Mouse (Mus musculus) midbrain, embryonic 16.5 days (tissue): ENCODE measurements around the gene Fam118a. TPM values are rescaled to one million over a fixed set of nuclear protein-coding genes. Genes with fewer than 3 reads are reported as not detected.

Source experiments
- ATAC-seq: fragments of 200-750 bp; cut with Nextera tagmentation; 2 replicates; pipeline ENCODE4 v1.8.0; 2017; ENCODE audit warnings: moderate TSS enrichment
- H3K27ac ChIP-seq: fragments of 300-500 bp; sonication (generic); 2 replicates; pipeline ENCODE4 v1.5.1; 2014; ENCODE audit warnings: mild to moderate bottlenecking, low read length, mixed read lengths
- H3K27me3 ChIP-seq: fragments of 300-500 bp; sonication (generic); 2 replicates; pipeline ENCODE4 v1.6.1; 2014; ENCODE audit warnings: low read depth, low read length, mixed read lengths; ENCODE audit not compliant: control insufficient read depth, insufficient read depth
- H3K36me3 ChIP-seq: fragments of 300-500 bp; sonication (generic); 2 replicates; pipeline ENCODE4 v1.6.1; 2014; ENCODE audit warnings: mild to moderate bottlenecking, low read length, moderate library complexity, mixed read lengths; ENCODE audit not compliant: control insufficient read depth, insufficient read depth
- H3K4me1 ChIP-seq: fragments of 300-500 bp; sonication (generic); 2 replicates; pipeline ENCODE4 v1.6.1; 2014; ENCODE audit warnings: mild to moderate bottlenecking, low read length, mixed read lengths; ENCODE audit not compliant: control insufficient read depth, insufficient read depth
- H3K4me2 ChIP-seq: fragments of 300-500 bp; sonication (generic); 2 replicates; pipeline ENCODE4 v1.6.1; 2014; ENCODE audit warnings: mild to moderate bottlenecking, low read length, mixed read lengths
- H3K4me3 ChIP-seq: fragments of 300-500 bp; sonication (generic); 2 replicates; pipeline ENCODE4 v1.5.1; 2014; ENCODE audit warnings: low read depth, mild to moderate bottlenecking, low read length, moderate library complexity, mixed read lengths
- H3K9ac ChIP-seq: fragments of 300-500 bp; sonication (generic); 2 replicates; pipeline ENCODE4 v1.6.1; 2014; ENCODE audit warnings: low read depth, low read length, mixed read lengths
- H3K9me3 ChIP-seq: fragments of 300-500 bp; sonication (generic); replicated peaks from 2 replicates; pipeline ENCODE4 v1.6.1; 2014; ENCODE audit warnings: mild to moderate bottlenecking, low read length, mixed read lengths; ENCODE audit not compliant: control insufficient read depth, poor library complexity, severe bottlenecking
- WGBS: fragments of 180-500 bp; shearing (Covaris S2); extraction: QIAGEN DNeasy Blood & Tissue Kit; methylation state at CpG from one replicate; pipeline ENCODE4 v1.1.7; 2014; 5-methylcytosine and 5-hydroxymethylcytosine counted together
- polyA plus RNA-seq: library from polyadenylated mRNA; unstranded; fragments of >200 nt; fragmentation: Nextera tagmentation; extraction: Ambion mirVana; gene quantifications from 2 replicates; pipeline ENCODE4 v1.2.1, GENCODE M21; 2015

The Fam118a gene
- polyA plus RNA-seq, 1 experiment from 2014 or later = 34.7 TPM

DNA sequence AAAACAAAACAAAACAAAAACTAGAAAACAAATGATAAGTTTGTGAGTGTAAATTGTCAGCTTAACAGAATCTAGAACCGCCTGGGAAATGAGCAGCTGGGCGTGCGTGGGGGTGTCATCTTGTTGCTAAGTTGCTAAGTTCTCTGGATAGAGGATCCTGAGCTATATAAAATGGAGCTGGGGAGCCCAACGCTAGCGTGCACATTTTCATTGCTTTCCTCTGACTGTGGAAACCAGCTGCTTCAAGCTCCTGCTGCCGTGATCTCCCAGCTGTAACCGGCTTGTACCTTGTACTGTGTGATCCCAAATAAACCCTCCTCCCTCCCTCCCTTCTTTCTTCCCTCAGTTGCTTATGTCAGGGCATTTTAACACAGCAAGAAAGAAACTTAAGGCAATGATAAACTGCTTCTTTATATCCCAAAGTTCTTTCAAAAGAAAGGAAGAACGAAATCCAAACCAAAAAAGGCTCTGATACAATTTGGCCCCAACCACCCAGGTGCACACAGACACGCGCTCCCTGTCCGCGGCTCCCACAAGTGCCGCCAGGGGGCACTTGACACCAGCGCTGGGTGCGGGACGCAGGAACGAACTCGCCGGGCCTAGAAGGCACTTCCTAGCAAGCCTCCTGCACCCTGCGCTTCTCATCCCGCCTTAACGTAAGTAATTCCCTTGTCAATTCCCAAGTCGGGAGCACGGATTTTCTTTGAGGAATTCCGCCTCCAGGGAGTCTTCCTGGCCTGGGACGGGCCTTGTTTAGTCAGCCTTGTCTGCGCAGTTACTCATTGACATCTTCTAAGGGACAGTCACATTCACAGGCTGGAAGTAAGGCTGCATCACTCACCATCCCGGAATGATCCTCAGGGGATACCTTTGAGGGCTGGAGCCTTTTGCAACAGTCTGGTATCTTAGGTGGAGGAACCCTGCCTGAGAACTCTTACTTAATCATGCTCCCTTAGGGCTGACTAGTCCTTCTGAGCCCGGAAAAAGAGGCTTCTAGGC lies 27.5 kb upstream of the Fam118a start:
- 0 out of 2 replicates have a peak, but pooled peaks have one; percentile 51 for ATAC-seq
- H3K9ac ChIP-seq = no peak overlapping the region
- H3K4me3 ChIP-seq = no peak overlapping the region
- no peaks in the 10 kb centered on the region for H3K27me3 ChIP-seq
- H3K36me3 ChIP-seq = no peaks in the 10 kb centered on the region
- WGBS = 20% methylated on average over 29 of the region's 29 CpGs
- no peak overlapping the region for H3K4me2 ChIP-seq
- H3K27ac ChIP-seq = no peak overlapping the region
- no peaks in the 10 kb centered on the region for H3K4me1 ChIP-seq
- H3K9me3 ChIP-seq = no peaks in the 10 kb centered on the region

DNA sequence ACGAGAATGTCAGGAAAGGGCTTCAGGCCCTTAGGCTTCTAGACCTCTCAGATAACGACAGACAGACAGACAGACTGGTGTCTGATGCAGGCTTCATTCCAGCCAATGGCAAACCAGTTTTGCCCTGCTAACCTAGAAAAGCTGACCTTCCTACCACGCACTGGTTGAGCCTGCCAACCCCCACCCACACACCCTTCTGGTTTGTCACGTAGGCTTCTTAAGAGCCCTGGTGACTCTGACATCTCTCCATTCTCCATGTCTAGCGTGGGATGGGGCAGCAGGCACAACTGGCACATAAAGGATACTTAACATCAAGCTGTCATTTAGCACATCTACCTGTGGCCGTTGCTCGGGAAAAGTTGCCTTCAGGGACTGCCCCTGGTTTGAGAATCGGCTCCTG lies 19.1 kb upstream of the Fam118a start:
- no peaks in the 10 kb centered on the region for H3K36me3 ChIP-seq

DNA sequence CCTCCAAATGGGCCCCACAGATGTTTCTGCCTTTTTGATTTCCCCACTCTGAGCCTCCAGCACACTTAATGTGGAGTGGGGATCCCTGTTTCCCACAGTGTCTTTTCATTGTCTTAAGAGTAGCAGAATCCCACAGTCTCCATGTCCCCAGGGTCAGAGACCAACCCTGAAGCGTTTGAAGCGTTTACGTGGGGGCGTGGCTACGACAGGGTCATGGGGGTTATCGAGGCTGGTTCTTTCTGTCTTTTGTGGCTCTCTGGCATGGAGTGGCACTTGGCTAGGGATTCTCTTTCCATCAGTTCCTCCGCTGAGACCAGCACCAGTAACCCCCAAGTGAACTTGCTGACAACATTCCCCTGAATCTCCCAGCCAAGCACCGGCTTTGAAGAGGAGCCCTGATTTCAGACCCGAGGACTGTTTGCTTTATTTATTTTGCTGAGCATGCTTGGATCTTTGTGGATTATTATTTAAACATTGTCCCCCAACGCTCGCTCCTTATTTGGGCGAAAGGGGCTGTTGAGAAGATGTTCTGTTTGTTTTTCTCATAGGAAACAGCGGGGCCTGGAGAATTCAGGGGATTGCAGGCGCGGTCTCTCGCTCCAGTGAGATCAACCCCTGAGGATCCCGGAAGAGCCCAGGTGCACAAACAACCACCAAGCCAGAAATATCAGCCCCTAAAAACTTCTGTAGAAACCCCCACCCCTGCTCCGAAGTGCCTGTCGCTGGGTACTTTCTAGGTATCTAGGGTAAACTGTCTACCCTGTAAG lies 16.7 kb upstream of the Fam118a start:
- WGBS = 45% methylated on average over 19 of the region's 19 CpGs
- Histone ChIP-seq H3K27me3 (no peaks in the 10 kb centered on the region), H3K27ac (0 out of 2 replicates have a peak overlapping the region, but pooled peaks have one; percentile 7), H3K4me2 (no peak overlapping the region), H3K9ac (no peak overlapping the region), H3K36me3 (no peaks in the 10 kb centered on the region), H3K9me3 (no peaks in the 10 kb centered on the region), H3K4me1 (peaks cover 8% of the 10 kb centered on the region), H3K4me3 (no peak overlapping the region)
- ATAC-seq = no peak

More for the DNA sequence above, 19.1 kb upstream of the Fam118a start:
- H3K4me2 ChIP-seq = no peak overlapping the region
- no peak overlapping the region for H3K27ac ChIP-seq
- no peak overlapping the region for H3K4me3 ChIP-seq
- H3K9me3 ChIP-seq = no peaks in the 10 kb centered on the region
- H3K27me3 ChIP-seq = no peaks in the 10 kb centered on the region
- ATAC-seq = no peak
- H3K9ac ChIP-seq = no peak overlapping the region
- WGBS = 86% methylated on average over 8 of the region's 8 CpGs
- peaks cover 2% of the 10 kb centered on the region; the same call in 1 of the 2 replicates for H3K4me1 ChIP-seq

DNA sequence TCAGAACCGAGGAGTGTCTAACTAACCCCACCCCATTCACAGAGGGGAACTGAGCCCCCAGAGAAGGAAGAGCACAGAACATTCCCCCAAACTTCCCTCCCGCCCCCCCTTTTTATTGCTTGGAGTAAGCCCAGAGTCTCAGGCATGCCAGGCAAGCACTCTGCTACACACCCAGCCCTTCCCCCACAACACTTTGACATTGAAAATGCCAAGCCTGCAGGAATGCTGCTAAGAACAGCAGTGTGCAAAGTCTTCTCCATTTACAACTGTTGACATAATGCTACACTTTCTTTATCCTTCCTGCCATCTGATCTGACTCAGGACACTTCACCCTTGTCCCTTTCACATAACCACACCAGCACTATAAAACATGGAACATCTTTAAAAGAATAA lies 16.1 kb upstream of the Fam118a start:
- 42% methylated on average over 2 of the region's 2 CpGs for WGBS
- Histone ChIP-seq H3K4me1 (peaks cover 10% of the 10 kb centered on the region), H3K27me3 (no peaks in the 10 kb centered on the region), H3K4me2 (no peak overlapping the region), H3K4me3 (no peak overlapping the region), H3K36me3 (no peaks in the 10 kb centered on the region), H3K27ac (no peak overlapping the region), H3K9me3 (no peaks in the 10 kb centered on the region), H3K9ac (no peak overlapping the region)
- no peak for ATAC-seq

DNA sequence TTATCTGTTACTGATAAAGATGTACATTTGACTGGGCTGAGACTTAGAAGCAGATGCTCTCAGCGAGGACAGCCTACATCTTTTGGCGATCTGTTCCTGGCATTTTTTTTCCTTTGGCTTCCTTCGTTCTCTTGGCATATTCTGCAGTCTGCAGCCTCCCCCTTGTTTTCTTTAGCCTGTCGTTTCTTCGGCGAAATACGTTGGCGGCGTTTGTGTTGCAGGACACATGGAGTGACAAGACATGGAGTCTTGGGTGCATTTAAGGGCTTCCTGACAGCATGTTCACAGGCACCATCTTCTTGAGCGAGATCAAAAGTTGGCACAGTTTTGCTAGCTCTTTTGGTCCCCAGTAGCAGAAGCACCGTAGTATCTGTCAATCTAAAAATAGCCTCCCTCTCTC lies 13.0 kb upstream of the Fam118a start:
- peaks cover 10% of the 10 kb centered on the region for H3K4me1 ChIP-seq
- H3K9me3 ChIP-seq = no peaks in the 10 kb centered on the region
- no peak overlapping the region for H3K27ac ChIP-seq
- no peaks in the 10 kb centered on the region for H3K36me3 ChIP-seq
- no peaks in the 10 kb centered on the region for H3K27me3 ChIP-seq
- no peak overlapping the region for H3K4me2 ChIP-seq
- H3K9ac ChIP-seq = no peak overlapping the region
- WGBS = 85% methylated on average over 11 of the region's 11 CpGs
- no peak overlapping the region for H3K4me3 ChIP-seq
- no peak for ATAC-seq

DNA sequence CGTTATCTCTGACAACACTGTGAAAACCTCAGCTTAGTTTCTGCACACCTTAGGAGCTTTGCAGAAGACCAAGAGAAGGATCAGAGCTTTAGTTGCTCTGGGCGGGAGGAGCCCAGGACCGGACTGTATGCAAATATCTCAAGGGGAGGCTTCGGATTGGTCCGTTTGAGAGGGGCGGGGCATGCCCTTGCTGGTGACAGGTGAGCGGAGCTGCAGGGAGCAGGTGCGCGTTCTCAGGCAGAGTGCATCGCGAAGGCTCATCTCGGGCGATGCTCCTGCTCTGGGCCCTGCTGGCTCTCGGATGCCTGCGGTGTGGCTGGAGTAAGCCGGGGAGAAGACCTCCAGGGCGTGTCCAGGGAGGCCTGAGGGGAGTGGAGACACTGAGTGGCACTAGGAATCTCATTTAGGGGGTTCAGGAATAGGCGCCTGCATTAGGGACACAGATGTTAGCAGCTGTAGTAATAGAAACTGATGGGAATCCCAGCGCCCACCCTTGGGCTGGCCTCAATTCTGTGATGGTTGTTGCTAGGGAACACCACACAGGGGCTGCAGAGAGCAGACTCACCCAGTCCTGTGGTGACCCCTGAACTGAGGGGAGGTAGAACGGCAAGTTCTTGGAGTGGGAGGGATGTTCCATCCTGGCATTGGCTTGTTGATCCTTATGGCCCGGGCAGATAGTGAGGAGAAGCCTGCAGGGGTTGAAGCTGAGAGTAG lies 11.6 kb upstream of the Fam118a start, which contains the start of gene Upk3a:
Gene Upk3a (plus strand): TSS at position 191 of the 714 bp plus-strand sequence.
- ATAC-seq = no peak
- H3K9ac ChIP-seq = 0 out of 2 replicates have a peak within 1 kb of the TSS, but pooled peaks have one; percentile 32
- 7% methylated on average over 21 of the region's 21 CpGs for WGBS
- H3K4me2 ChIP-seq = peak within 1 kb of the TSS; percentile 53
- no peak within 1 kb of the TSS for H3K27ac ChIP-seq
- H3K27me3 ChIP-seq = no peaks in the 10 kb centered on the region
- H3K9me3 ChIP-seq = no peaks in the 10 kb centered on the region
- peak within 1 kb of the TSS; percentile 5; the same call in 1 of the 2 replicates for H3K4me3 ChIP-seq
- H3K4me1 ChIP-seq = peaks cover 7% of the 10 kb centered on the region
- no peaks in the 10 kb centered on the region for H3K36me3 ChIP-seq

DNA sequence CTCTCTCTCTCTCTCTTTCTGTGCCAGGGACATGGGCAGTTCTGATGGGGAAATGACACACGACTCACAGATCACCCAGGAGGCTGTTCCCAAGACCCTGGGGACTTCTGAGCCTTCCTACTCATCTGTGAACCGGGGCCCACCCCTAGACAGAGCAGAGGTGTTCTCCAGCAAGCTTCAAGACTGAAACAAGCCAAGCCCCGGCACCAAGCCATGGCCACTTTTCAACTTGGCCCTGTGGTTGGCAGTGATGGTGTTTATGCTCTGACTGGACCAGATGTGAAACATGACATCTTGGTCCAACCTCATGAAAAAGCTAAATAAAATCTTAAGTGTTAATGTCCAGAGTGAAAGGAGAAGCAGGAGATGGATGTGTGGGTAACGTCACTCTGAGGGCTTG lies 6.5 kb upstream of the Fam118a start:
- 70% methylated on average over 4 of the region's 4 CpGs for WGBS

DNA sequence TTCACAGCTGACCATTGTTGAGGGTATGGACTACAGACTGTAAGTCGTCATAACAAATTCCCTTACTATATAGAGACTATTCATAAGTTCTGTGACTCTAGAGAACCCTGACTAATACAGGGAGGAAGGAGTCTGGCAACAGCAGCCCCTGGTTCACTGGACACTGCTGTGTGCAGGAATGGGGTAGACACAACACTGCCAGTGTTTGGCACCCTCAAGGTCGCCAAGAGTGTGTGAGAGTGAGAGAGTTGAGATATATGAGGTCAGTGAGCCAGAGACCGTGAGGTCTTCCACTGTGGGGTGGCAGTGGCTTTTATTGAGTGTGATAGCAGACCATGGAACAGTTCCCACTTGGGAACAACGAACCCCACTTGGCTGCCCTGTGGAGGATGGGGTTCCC lies 2.6 kb upstream of the Fam118a start:
- H3K27ac ChIP-seq = no peak overlapping the region
- no peaks in the 10 kb centered on the region for H3K4me1 ChIP-seq
- H3K36me3 ChIP-seq = no peaks in the 10 kb centered on the region
- ATAC-seq = no peak
- H3K27me3 ChIP-seq = no peaks in the 10 kb centered on the region
- no peak overlapping the region for H3K4me3 ChIP-seq
- no peak overlapping the region for H3K9ac ChIP-seq
- WGBS = 85% methylated on average over 4 of the region's 4 CpGs
- H3K4me2 ChIP-seq = no peak overlapping the region
- H3K9me3 ChIP-seq = no peaks in the 10 kb centered on the region

More for the DNA sequence above, 6.5 kb upstream of the Fam118a start:
- Histone ChIP-seq H3K4me1 (peaks cover under 1% of the 10 kb centered on the region), H3K27me3 (no peaks in the 10 kb centered on the region), H3K4me2 (no peak overlapping the region), H3K36me3 (no peaks in the 10 kb centered on the region), H3K4me3 (no peak overlapping the region), H3K9me3 (no peaks in the 10 kb centered on the region), H3K9ac (no peak overlapping the region), H3K27ac (no peak overlapping the region)
- no peak for ATAC-seq
